In genomic region chr9:64314696-64315095, GRCm38 (mm10) we compare ENCODE assay signal across 21 mouse cellular contexts. TPM values are rescaled to one million over a fixed set of nuclear protein-coding genes. Genes with fewer than 3 reads are reported as not detected.
A peak's percentile ranks its signal among the peaks of the same experiment; 100 is the strongest.
DNase-seq lines count a peak whose midpoint lies in the region; ATAC-seq and TF ChIP-seq lines count a peak whose summit lies in the region.
"Had no signal": no experiment of that assay in that cellular context is flagged by ENCODE, and none has a peak within 500 bp of the region (broad histone marks: within the 10 kb centered on the region; RNA-seq: fewer than 3 reads in every experiment).

No protein-coding gene starts in this region.

- peak; percentile 64 for DNase-seq in heart, adult 11 months
- DNase-seq in heart, postnatal 14 days = no peak
- peak; percentile 56 for DNase-seq in midbrain, embryonic 11.5 days (ENCODE audit: low spot score, missing footprints)
- DNase-seq in midbrain, postnatal 0 days (ENCODE audit: low spot score) = no peak
- DNase-seq in urinary bladder, postnatal 4 days (ENCODE audit: low spot score in 2 of 2) = no peak
- DNase-seq: adrenal gland, adult 2 months; adrenal gland, adult 8-10 months; adrenal gland, postnatal 10 days; adrenal gland, postnatal 14 days; adrenal gland, postnatal 25 days; adrenal gland, postnatal 36 days; B cell, adult 2 months; cerebellum, adult 11 months; cerebellum, adult 11-12 months; cerebellum, adult 18-20 months had no signal

- ATAC-seq in midbrain, embryonic 11.5 days (ENCODE audit: low FRiP score) = no peak
- ATAC-seq in midbrain, postnatal 0 days (ENCODE audit: low FRiP score) = no peak
- 0 out of 2 replicates have a peak, but pooled peaks have one; percentile 40 for ATAC-seq in monocyte, adult 5-6 weeks (replicated peaks; ENCODE audit: insufficient number of reproducible peaks, low FRiP score, low TSS enrichment, poor library complexity, severe bottlenecking)
- ATAC-seq: activated CD4-positive, CD25-positive, alpha-beta regulatory T cell, adult 4 months; CD4-positive, CD25-positive, alpha-beta regulatory T cell, adult 4 months; Patski had no signal

- WGBS in midbrain, embryonic 11.5 days = 92% methylated on average over 6 of the region's 6 CpGs
- WGBS in midbrain, postnatal 0 days = 96% methylated on average over 6 of the region's 6 CpGs

- no peaks in the 10 kb centered on the region for H3K4me1 ChIP-seq in midbrain, embryonic 11.5 days (ENCODE audit: control insufficient read depth, insufficient read depth, low read length)
- no peaks in the 10 kb centered on the region for H3K4me1 ChIP-seq in midbrain, postnatal 0 days (ENCODE audit: insufficient read depth, low read length)

- no peaks in the 10 kb centered on the region for H3K27me3 ChIP-seq in midbrain, embryonic 11.5 days (ENCODE audit: control insufficient read depth, insufficient read depth, low read length)
- H3K27me3 ChIP-seq in midbrain, postnatal 0 days (ENCODE audit: insufficient read depth, low read length) = no peaks in the 10 kb centered on the region
- H3K27me3 ChIP-seq: CH12.LX, Patski had no signal

- no peak for TF ChIP-seq CTCF in midbrain, postnatal 0 days (IDR thresholded peaks at IDR 0.05)

- H3K4me2 ChIP-seq in midbrain, embryonic 11.5 days = no peak overlapping the region
- no peak overlapping the region for H3K4me2 ChIP-seq in midbrain, postnatal 0 days (ENCODE audit: low read depth, low read length, poor library complexity, severe bottlenecking)

- H3K9me3 ChIP-seq in midbrain, embryonic 11.5 days (ENCODE audit: control insufficient read depth, low read length) = no peaks in the 10 kb centered on the region
- H3K9me3 ChIP-seq in midbrain, postnatal 0 days (ENCODE audit: low read length) = no peaks in the 10 kb centered on the region
- H3K9me3 ChIP-seq: G1E had no signal

- H3K4me3 ChIP-seq in midbrain, embryonic 11.5 days (ENCODE audit: low read depth, low read length) = no peak overlapping the region
- no peak overlapping the region for H3K4me3 ChIP-seq in midbrain, postnatal 0 days (ENCODE audit: low read depth, low read length)

- H3K9ac ChIP-seq in midbrain, embryonic 11.5 days (ENCODE audit: low read length) = no peak overlapping the region
- H3K9ac ChIP-seq in midbrain, postnatal 0 days (replicated peaks; ENCODE audit: low read length, poor library complexity, severe bottlenecking) = no peak overlapping the region

- intact Hi-C loops in heart, postnatal 14 days (cut with DNase I) = no loop called here

- no peaks in the 10 kb centered on the region; the same call in none of the 2 replicates for H3K36me3 ChIP-seq in midbrain, embryonic 11.5 days (ENCODE audit: control insufficient read depth, insufficient read depth, low read length)
- H3K36me3 ChIP-seq in midbrain, postnatal 0 days (ENCODE audit: insufficient read depth, low read length) = peaks cover 29% of the 10 kb centered on the region

- H3K27ac ChIP-seq in midbrain, embryonic 11.5 days (ENCODE audit: low read depth, low read length) = no peak overlapping the region
- H3K27ac ChIP-seq in midbrain, postnatal 0 days (ENCODE audit: low read depth, low read length) = no peak overlapping the region

RNA-seq across cellular contexts. Expression of gene Dis3l, which starts 26.4 kb away (rescaled TPM):
- total RNA-seq in heart, postnatal 14 days (2021) = 10 to 100 TPM; 22.6 to 25.1 TPM
- 26.5 and 27.1 TPM in 2 replicates for polyA plus RNA-seq in midbrain, embryonic 11.5 days (2014; fragmentation: Nextera tagmentation; extraction: Ambion mirVana)
- total RNA-seq in midbrain, postnatal 0 days (2014; rRNA removed) = 18.5 and 22.5 TPM in 2 replicates
- polyA plus RNA-seq in midbrain, postnatal 0 days (2015; fragmentation: Nextera tagmentation; extraction: Ambion mirVana) = 18.1 and 19.6 TPM in 2 replicates
- 13.9 to 17.6 TPM (median 15.1 TPM) in 3 replicates for total RNA-seq in monocyte, adult 5-6 weeks (2017)

RNA-seq across cellular contexts. Expression of gene Tipin, which starts 33.3 kb away (rescaled TPM):
- total RNA-seq in heart, postnatal 14 days (2021) = 10 to 100 TPM; 11.2 to 12.1 TPM
- polyA plus RNA-seq in midbrain, embryonic 11.5 days (2014; fragmentation: Nextera tagmentation; extraction: Ambion mirVana) = 286 TPM in 2 replicates
- 47.4 and 58.1 TPM in 2 replicates for total RNA-seq in midbrain, postnatal 0 days (2014; rRNA removed)
- 71.1 and 73.2 TPM in 2 replicates for polyA plus RNA-seq in midbrain, postnatal 0 days (2015; fragmentation: Nextera tagmentation; extraction: Ambion mirVana)
- total RNA-seq in monocyte, adult 5-6 weeks (2017) = 32.7 to 41.8 TPM (median 36.0 TPM) in 3 replicates

Comparison
In these comparisons a context has a peak if more than half of its experiments do, and no peak if none do; other contexts are left out.
1. DNase-seq: peak in heart, adult 11 months (single experiment) and midbrain, embryonic 11.5 days (single experiment); none in heart, postnatal 14 days (0 of 2), midbrain, postnatal 0 days (single experiment) and urinary bladder, postnatal 4 days (0 of 2).